Mouse (Mus musculus) cerebellum, adult 2 months (tissue): ENCODE data around the gene Tex264.

Experiments
- CTCF ChIP-seq: fragments of 200-500 bp; IDR thresholded peaks from 2 replicates; pipeline ENCODE4 v1.5.1; 2011; ENCODE audit warnings: low read depth, mild to moderate bottlenecking, control low read depth, low read length, moderate library complexity, borderline replicate concordance; ENCODE audit not compliant: insufficient read depth
- POLR2A ChIP-seq: fragments of 200-500 bp; IDR thresholded peaks from 2 replicates; pipeline ENCODE4 v1.6.1; 2011; ENCODE audit warnings: low read length, control low read depth, borderline replicate concordance; ENCODE audit not compliant: insufficient read depth

DNA sequence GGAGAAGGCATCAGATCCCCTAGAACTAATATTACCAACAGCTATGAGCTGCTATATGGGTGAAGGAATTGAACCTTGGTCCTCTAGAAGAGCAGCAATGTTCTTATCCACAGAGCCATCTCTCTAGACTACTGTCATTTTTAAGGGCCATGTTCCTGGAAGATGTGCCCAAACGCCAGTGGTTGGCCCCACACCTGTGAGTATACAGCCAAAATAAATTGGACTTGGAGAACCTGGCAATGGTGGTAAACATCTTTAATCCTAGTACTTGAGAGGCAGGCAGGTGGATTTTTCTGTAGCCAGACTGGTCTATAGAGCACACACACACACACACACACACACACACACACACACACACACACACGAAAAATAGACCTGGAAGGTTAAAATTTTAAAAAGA is 43.7 kb upstream of the Tex264 start:
- TF ChIP-seq POLR2A (no peak), CTCF (no peak)
